Mouse (Mus musculus): ENCODE results near the gene Traf3. TPM values are rescaled to one million over a fixed set of nuclear protein-coding genes. Genes with fewer than 3 reads are reported as not detected.

Gene Traf3
- polyA plus RNA-seq, 1 experiment from 2014 or later = 11.7 TPM

GRCm38 (mm10) chr12:111309256-111309655 lies 143.1 kb downstream of the Traf3 start:
- H3K4me3 ChIP-seq (ENCODE audit: low read depth, low read length) = no peak overlapping the region
- H3K27me3 ChIP-seq (ENCODE audit: insufficient read depth, low read length) = no peaks in the 10 kb centered on the region
- H3K4me2 ChIP-seq = no peak overlapping the region
- H3K9me3 ChIP-seq (ENCODE audit: low read depth, low read length) = no peaks in the 10 kb centered on the region
- H3K4me1 ChIP-seq (ENCODE audit: insufficient read depth) = no peaks in the 10 kb centered on the region
- 79% methylated on average over 12 of the region's 12 CpGs for WGBS
- no peak overlapping the region for H3K9ac ChIP-seq
- TF ChIP-seq CTCF (IDR thresholded peaks at IDR 0.05; ENCODE audit: low read depth) = no peak
- DNase-seq (no peak), ATAC-seq (ENCODE audit: insufficient read depth) (no peak)
- peaks cover 97% of the 10 kb centered on the region for H3K36me3 ChIP-seq (ENCODE audit: insufficient read depth)
- no peak overlapping the region for H3K27ac ChIP-seq (ENCODE audit: low read depth)

DNA sequence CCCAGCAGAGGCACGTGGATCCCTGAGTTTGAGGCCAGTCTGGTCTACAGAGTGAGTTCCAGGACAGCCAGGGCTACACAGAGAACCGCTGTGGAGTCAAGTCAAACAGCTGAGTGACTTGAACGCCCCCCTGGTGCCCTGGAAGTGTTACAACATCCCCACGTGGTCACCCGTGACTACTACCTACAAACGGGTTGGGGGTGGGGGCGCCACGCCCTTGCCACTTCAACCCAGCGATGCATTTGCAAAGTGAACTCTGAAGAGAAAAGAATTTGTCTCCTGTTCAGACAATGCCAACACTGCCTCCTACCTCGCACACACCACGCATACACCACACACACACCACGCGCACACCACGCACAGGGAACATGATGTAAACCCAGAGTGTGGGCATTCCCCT lies 143.8 kb downstream of the Traf3 start:
- H3K9ac ChIP-seq = no peak overlapping the region
- peaks cover 97% of the 10 kb centered on the region for H3K36me3 ChIP-seq (ENCODE audit: insufficient read depth)
- no peak overlapping the region for H3K4me2 ChIP-seq
- no peaks in the 10 kb centered on the region for H3K4me1 ChIP-seq (ENCODE audit: insufficient read depth)
- 79% methylated on average over 14 of the region's 14 CpGs for WGBS
- H3K9me3 ChIP-seq (ENCODE audit: low read depth, low read length) = no peaks in the 10 kb centered on the region
- H3K4me3 ChIP-seq (ENCODE audit: low read depth, low read length) = no peak overlapping the region
- H3K27me3 ChIP-seq (ENCODE audit: insufficient read depth, low read length) = no peaks in the 10 kb centered on the region
- no peak for DNase-seq
- ATAC-seq (ENCODE audit: insufficient read depth) = no peak
- no peak overlapping the region for H3K27ac ChIP-seq (ENCODE audit: low read depth)
- no peak for TF ChIP-seq CTCF (IDR thresholded peaks at IDR 0.05; ENCODE audit: low read depth)

GRCm38 (mm10) chr12:111311775-111312174 lies 145.6 kb downstream of the Traf3 start:
- no peaks in the 10 kb centered on the region for H3K27me3 ChIP-seq (ENCODE audit: insufficient read depth, low read length)
- no peak overlapping the region for H3K4me3 ChIP-seq (ENCODE audit: low read depth, low read length)
- WGBS = 91% methylated on average over 10 of the region's 10 CpGs
- H3K27ac ChIP-seq (ENCODE audit: low read depth) = no peak overlapping the region
- no peak overlapping the region for H3K4me2 ChIP-seq
- H3K36me3 ChIP-seq (ENCODE audit: insufficient read depth) = peaks cover 97% of the 10 kb centered on the region
- ATAC-seq (ENCODE audit: insufficient read depth) (no peak), DNase-seq (no peak)
- no peak overlapping the region for H3K9ac ChIP-seq
- H3K9me3 ChIP-seq (ENCODE audit: low read depth, low read length) = no peaks in the 10 kb centered on the region
- no peaks in the 10 kb centered on the region for H3K4me1 ChIP-seq (ENCODE audit: insufficient read depth)
- no peak for TF ChIP-seq CTCF (IDR thresholded peaks at IDR 0.05; ENCODE audit: low read depth)

DNA sequence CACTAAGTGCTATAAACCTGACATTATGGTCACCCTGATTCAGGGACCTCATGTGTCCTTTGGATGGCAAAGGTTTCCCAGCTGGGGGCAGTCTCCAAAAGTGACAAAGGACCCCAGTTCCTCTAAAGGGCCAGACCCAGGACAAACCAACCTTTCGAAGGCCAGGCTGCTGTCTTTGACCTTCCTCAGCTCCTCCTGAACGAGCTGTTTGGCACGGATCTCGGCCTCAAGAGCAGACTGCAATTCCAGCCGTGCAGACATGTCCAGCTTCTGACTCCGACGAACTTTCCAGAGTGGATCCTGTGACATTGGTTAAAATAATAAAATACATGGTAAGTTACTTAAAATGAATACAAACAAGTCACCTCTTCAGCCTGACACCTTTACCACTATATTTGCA lies 148.1 kb downstream of the Traf3 start:
- Histone ChIP-seq H3K27me3 (ENCODE audit: insufficient read depth, low read length) (no peaks in the 10 kb centered on the region), H3K9ac (no peak overlapping the region), H3K4me2 (no peak overlapping the region), H3K27ac (ENCODE audit: low read depth) (no peak overlapping the region), H3K4me1 (ENCODE audit: insufficient read depth) (no peaks in the 10 kb centered on the region), H3K9me3 (ENCODE audit: low read depth, low read length) (no peaks in the 10 kb centered on the region), H3K36me3 (ENCODE audit: insufficient read depth) (peaks cover 99% of the 10 kb centered on the region), H3K4me3 (ENCODE audit: low read depth, low read length) (no peak overlapping the region)
- TF ChIP-seq CTCF (IDR thresholded peaks at IDR 0.05; ENCODE audit: low read depth) = no peak
- DNase-seq = no peak
- no peak for ATAC-seq (ENCODE audit: insufficient read depth)
- WGBS = 91% methylated on average over 7 of the region's 7 CpGs

Other genes starting within 250 kb of the Traf3 start
- gene Ankrd9, start 187.3 kb upstream of the Traf3 start, polyA plus RNA-seq (2014; fragmentation: Nextera tagmentation; extraction: Ambion mirVana) = 11.2 and 14.2 TPM in 2 replicates
- gene Rcor1, start 127.0 kb upstream of the Traf3 start, polyA plus RNA-seq (2014; fragmentation: Nextera tagmentation; extraction: Ambion mirVana) = 14.4 and 17.0 TPM in 2 replicates
- gene 4930595D18Rik, start 18.1 kb downstream of the Traf3 start, polyA plus RNA-seq (2014; fragmentation: Nextera tagmentation; extraction: Ambion mirVana) = not detected in 2 replicates
- 0.19 and 0.36 TPM in 2 replicates for gene Amn, start 104.7 kb downstream of the Traf3 start, polyA plus RNA-seq (2014; fragmentation: Nextera tagmentation; extraction: Ambion mirVana)
- 45.1 and 47.5 TPM in 2 replicates for gene Cdc42bpb, start 211.3 kb downstream of the Traf3 start, polyA plus RNA-seq (2014; fragmentation: Nextera tagmentation; extraction: Ambion mirVana)
- gene Lbhd2, start 240.4 kb downstream of the Traf3 start, polyA plus RNA-seq (2014; fragmentation: Nextera tagmentation; extraction: Ambion mirVana) = 0.50 and 0.68 TPM in 2 replicates

All from lung, embryonic 14.5 days (tissue).